Mouse (Mus musculus) lung, adult 2 months (tissue): ENCODE results near the gene Cdk14.

Experiments used
- CTCF ChIP-seq: fragments of 200-500 bp; IDR thresholded peaks from 2 replicates; pipeline ENCODE4 v1.5.1; 2011; ENCODE audit warnings: mild to moderate bottlenecking, low read length, control low read depth; ENCODE audit not compliant: insufficient read depth
- POLR2A ChIP-seq: fragments of 200-500 bp; IDR thresholded peaks from 2 replicates; pipeline ENCODE4 v1.6.1; 2011; ENCODE audit warnings: low read depth, mild to moderate bottlenecking, control low read depth, low read length, borderline replicate concordance; ENCODE audit errors: extremely low read depth

GRCm38 (mm10) chr5:4761891-4762290 is 658.2 kb downstream of the Cdk14 start:
- TF ChIP-seq POLR2A (no peak), CTCF (no peak)
